Mouse (Mus musculus): ENCODE measurements around the gene Ndufa13.

The Ndufa13 gene

DNA sequence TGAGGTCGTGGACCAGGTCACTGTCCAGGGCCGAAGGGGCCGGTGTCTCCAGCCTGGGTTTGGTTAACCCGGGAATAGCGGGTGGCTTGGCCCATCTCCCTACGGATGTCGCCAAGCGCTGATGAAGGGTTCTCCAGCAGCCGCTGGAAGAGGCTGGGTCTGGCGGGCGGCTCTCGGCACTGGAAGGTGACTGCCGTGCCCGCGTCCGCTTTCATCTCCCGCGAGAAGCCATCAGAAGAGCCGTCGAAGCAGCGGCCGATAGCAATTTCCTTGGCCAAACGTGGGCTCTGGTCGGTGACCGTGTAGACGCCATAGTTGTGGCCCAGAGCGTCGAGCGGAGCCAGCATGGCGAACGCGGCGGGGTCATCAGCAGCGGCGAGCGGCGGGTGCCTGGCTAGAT, 21.5 kb downstream of the Ndufa13 start:
- DNase-seq (ENCODE audit: low spot score), result no peak

DNA sequence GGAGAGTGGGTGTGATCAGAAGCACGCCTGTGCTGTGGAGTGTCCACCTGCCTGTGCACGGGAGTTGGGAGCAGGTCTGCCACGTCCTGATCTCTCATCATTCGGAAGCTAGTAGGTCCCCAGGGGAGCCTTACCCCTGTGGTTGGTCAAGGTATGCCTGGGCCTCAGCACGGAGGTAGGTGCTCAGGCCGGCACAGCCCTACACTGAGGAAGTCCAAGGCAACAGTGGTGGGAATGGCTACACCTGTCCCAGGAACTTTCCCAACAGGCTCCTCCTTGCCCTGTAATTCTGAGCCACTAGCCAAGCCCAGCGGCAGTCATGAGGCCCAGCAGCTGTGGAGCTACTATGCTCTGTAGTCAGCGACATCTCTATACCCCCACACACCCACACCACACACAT, 22.7 kb downstream of the Ndufa13 start:
- DNase-seq (ENCODE audit: low spot score), result no peak

DNA sequence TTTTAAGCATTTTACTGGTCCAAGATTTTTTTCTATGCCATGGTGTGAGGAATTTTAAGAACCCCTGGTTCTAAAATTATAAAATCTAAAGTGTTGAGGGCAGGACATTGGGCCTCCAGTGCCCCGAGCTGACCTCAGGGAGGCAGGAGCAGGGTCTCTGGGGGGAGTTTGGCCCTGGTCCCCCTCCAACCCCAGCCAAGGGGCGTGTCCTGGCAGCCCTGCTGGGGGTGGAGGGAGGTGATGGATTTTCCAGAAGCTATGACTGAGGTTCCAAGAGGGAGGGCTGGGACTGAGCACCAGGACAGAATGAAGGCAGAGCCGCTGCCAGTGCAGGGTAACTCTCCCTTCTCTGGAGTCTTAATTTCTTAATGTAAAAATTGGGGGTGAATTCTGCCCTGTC, 24.4 kb downstream of the Ndufa13 start:
- DNase-seq (ENCODE audit: low spot score), result no peak

DNA sequence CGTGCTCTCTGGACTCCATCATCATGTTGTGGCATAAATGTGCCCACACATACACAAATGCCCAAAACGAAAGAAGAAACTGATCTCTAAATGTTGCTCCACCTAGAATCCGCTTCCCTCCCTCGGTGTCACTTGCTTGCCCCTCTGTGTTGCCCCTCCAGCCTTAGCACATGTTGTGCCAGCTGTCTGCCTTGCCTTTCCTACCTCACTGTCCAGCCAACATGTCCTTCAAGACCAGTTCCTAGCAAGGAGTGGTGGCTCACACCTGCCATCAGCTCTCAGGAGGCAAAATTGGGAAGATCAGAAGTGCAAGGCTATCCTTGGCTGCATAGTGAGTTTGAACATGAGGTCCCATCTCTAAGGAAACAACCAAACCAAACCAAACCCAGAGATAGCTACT, 25.0 kb downstream of the Ndufa13 start:
- no peak for DNase-seq (ENCODE audit: low spot score)

DNA sequence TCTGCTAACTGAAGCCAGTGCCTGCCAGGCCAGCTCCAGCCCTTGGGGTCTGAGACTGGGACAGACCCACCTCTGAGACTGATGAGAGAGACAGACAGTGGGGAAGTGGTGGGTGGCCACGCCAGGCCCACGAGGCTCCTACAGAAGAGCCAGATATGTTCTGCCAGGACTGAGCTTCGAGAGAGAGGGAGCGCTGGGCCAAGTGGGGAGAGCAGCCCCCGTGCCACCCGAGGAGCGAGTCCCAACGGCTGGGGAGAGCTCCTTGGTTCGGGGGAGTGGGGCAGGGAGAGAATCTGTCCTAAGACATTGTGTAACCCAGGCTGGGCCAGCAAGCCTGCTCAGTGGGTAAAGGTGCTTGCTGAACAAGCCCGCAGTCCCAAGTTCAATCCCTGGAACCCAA, 25.4 kb downstream of the Ndufa13 start:
- DNase-seq (ENCODE audit: low spot score), result no peak

DNA sequence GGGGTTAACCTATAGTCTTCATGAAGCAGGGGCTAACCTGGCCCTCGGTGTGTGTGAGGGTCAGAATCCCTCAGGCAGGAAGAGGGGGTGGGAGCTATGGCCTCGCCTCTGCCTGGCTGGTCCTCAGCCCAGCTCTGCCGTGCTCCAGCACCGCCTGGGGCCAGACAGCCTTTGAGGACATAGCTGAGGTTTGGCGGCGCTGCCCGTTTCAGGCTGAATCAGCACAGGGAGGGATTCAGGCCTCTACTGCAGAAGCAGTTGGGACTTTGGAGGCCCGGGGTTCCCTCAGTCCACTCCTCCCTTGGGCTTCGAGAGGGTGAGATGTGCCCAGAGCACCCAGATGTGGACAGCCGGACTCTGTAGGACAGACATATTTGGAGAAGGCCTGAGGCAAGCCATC, 26.3 kb downstream of the Ndufa13 start:
- DNase-seq (ENCODE audit: low spot score), result no peak

DNA sequence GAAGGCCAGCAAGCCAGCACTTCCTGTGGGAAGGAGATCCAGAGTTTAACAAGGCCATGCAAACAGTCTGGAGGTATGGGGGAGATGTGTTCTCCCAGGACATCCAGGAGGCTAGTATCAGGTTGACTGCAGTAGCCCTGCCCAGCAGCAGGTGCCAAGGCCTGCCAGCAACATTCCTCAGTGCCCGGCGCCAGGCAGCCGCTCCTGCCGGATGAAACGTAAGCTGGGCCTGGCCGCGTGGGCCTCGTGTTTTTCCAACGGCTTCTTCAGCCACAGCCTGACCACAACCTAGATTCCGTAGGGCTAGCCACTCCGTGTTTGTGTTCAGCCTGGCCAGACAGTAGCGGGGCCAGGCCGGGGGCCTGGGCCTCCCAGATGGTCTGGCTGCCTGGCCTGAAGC, 27.7 kb downstream of the Ndufa13 start:
- no peak for DNase-seq (ENCODE audit: low spot score)

DNA sequence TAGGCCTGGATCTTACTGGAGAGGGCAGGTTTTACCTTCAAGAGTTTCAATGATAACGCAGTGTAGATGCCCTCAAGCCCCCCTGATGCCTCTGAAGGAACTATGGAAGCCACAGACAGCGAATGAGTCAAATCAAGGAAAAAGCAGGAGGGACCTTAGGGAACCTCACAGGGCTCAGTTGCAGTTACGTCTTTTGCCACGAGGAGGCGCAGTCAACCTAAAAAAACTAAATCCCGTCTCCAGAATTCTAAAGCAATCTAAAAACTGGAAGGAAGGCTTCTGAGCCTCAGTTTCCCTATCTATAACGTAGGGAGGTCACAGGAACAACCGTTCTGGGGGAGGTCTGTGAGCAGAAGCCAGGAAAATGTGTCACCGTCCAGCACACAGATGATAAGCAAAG, 28.2 kb downstream of the Ndufa13 start:
- peak; percentile 58 for DNase-seq (ENCODE audit: low spot score)

DNA sequence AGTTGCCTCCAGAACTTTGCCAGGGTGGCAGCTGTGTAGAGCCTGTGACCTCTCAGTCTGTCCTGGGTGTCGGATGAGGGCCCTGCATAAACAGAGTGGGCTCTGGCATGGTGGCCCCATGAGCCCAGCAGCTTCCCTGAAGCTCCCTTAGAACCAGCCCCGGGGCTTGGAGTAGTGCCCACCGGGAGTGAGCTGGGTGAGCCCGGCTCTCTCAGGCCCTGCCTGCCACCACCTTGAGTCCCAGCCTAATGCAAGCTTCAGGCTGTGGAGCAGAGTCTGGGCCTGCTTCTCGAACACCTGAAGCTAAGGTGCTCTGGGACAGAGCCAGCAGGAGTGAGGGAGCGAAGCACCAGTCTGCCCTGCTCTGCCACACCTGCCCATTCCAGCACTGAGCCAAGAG, 31.5 kb downstream of the Ndufa13 start:
- DNase-seq (ENCODE audit: low spot score), result no peak

DNA sequence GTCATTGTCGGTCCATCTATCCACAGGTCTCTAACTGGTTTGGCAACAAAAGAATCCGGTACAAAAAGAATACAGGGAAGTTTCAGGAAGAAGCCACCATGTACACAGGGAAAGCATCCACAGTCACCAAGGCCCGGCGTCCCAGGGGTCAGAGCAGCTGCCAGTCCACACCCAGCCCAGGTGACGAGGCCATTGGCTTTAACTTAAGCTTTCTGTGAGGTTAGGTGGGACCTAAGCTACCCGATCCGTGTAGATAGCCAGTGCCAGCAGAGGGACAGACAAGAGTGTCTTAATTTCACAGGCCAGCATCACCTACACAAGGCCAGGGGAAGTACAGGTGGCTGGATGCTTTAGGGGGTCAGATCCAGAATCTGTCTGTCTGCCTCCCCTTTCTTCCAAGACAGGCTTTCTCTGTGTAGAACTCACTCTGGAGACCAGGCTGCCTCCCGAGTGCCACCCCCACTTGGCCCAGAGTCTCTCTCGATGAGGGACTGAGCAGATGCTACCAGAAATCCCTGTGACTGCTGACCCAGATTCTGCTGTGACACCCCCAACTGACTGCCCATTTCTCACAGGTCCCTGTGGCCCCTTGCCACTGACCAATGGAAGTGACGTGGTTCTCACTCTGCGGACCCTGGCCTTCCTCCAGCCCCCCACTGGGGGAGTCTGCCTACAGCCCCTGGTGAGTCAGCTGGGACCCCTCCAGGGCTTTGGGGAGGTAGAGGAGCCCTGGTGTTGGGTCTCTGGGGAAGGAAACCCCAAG, 32.2 kb downstream of the Ndufa13 start:
- DNase-seq (ENCODE audit: low spot score), result no peak

DNA sequence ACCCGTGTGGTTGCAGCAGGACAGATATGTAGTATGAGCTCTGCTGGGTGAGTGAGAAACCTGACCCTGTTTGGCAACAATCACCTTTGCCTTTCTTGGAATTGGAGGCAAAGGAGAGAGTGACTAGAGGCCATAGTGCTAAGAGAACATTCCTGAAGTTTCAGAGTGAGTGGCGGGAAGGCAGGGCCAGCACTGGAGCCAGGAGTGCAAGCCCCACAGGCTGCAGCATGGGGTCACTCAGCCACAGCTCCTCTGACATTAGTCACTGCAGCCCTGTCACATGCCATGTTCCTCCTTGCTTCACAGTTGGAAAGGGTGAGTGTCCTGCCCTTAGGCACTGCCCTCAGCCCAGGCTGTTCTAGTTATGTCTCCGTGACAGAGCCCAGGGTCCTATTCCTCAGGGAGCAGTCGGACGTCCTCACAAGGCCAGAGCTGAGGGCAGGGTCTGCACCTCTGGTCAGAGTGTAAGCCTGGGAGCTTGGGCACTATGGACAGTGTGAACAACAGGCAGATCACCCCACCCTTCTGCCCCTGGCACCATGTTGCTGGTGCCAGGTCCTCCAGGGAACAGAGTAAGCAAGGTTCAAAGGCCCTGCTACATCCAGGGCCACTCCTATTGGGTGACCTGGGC, 34.5 kb downstream of the Ndufa13 start:
- DNase-seq (ENCODE audit: low spot score), result no peak

DNA sequence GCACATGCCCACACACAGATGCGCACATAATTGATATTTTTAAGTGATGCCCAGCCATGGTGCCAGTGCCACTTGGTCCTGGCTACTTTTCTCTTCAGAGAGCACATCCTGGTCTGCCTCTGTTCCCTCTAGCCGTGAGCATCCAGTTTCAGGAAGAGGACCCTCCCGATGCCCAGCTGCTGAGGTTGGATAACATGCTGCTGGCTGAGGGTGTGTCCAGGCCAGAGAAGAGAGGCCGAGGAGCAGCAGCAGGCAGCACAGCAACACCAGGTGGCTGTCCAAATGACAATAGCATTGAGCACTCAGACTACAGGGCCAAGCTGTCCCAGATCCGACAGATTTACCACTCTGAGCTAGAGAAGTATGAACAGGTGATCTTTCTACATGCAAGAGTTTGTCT, 38.2 kb downstream of the Ndufa13 start:
- DNase-seq (ENCODE audit: low spot score), result no peak

DNA sequence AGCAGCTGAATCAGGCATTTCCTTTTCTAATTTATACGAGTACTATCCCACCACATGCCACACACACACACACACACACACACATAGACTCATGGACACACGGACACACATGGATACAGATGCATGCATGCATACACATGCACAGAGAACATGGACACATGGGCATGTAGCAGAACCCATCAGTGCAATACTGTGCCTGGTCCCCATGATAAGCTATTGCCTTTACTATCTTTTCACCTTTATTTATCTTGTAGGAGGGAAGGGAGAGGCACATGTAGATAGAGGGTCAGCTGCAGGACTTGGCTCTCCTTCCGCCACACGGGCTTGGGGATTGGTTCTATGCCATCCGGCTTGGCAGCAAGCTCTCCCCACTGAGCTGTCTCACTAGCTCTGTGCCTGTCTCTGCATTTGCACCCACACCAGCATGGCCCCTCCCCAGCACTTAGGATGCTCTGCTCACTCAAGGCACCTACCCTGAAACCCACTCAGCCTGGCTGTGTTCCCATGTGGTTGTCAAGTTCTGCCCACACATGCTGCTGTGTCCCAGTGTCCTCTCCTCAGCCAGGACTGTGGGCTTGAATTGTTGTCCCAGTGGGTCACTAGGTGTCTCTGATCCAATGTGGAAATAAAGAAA, 38.9 kb downstream of the Ndufa13 start:
- DNase-seq (ENCODE audit: low spot score), result no peak

DNA sequence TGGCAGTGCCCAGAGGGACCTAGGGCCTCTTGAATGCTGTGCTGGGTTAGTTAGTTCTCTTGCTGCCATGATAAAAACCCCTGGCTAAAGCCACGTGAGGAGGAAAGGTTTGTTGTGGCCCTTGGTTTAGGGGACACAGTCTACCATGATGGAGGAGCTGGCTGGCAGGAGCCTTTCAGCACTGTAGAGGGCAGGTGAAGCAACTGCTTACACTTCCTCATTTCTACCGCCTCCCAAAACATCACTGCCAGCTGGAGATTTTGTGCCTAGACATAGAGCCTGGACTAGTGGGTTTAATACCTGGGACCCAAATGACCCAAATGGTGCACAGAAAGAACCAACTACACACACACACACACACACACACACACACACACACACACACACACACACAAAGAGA, 41.1 kb downstream of the Ndufa13 start:
- DNase-seq (ENCODE audit: low spot score), result no peak

DNA sequence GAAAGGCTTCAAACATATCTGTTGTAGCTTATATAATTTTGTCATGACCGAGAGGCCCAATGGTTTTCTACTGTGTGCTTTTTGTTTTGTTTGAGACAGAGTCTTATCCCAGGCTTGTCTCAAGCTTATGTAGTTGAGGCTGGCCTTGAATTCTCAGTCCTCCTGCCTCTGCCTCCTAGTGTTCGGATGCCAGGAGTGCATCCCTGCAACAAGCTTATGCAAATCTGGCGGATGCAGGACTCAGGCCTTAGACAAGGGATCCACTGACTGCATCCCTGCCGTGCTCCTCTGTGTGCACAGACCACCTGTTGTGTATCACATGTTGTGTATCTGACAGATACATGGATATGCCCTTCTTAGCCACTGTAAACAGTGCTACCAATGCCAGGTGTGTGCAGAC, 41.6 kb downstream of the Ndufa13 start:
- DNase-seq (ENCODE audit: low spot score), result no peak

DNA sequence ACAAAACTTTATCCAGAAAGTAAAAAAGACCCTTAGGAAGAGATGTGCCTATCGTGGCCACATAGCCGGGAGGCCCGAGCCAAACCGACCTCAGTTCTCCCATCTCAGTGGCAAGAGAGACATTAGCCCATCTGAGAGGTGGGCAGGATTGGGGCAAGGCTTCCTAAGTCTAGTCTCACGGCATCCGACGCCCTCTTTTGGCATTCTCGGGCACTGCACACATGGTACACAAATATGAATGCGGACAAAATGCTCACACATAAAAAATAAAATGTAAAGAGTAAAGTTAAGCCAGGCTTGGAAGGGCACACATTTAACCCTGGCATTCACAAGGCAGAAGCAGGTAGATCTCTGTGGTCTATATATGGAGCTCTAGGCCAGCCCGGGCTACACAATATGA, 48.5 kb downstream of the Ndufa13 start:
- no peak for DNase-seq (ENCODE audit: low spot score)

DNA sequence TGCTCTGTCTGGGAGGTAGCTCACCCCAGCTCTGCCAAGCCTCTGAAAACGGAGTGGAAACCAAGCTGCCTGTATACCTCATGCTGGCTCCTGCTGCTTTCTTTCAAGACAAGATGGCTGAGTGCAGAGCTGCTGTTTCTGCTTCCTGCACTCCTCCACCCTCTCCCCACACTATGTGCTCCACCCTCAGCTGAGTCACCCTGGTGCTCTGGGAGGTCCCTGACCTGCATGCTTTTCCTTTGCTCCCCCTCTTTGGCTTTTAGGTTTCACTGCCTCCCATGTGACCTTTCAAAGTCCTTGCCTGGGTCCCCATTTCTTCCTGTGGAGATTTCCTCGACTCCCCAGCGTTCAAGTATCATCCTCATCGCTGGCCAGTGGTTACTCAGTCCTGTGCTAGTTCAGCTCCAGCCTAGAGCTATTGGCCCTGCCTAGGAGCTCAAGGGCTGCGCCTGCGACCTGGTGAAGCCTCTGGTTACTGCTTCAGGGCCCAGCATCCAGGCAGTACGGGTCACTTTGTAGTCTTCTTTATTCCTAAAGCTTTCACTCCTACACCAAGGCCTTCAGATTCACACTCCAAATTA, 51.3 kb downstream of the Ndufa13 start:
- no peak for DNase-seq (ENCODE audit: low spot score)

DNA sequence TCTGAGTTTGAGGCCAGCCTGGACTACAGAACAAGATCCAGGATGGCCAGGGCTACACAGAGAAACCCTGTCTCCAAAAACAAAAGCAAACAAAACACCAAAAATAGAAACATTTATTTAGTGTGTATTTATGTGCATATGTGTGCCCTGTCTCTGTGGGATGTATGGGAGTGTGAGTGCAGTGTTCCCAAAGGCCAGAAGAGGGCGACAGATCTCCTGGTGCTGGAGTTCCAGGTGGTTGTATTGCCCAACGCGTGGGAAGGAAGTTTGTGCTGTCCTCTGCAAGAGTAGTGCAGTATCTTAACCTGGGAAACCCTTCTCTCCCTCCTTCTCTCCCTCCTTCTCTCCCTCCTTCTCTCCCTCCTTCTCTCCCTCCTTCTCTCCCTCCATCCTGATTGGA, 52.5 kb downstream of the Ndufa13 start:
- no peak for DNase-seq (ENCODE audit: low spot score)

DNA sequence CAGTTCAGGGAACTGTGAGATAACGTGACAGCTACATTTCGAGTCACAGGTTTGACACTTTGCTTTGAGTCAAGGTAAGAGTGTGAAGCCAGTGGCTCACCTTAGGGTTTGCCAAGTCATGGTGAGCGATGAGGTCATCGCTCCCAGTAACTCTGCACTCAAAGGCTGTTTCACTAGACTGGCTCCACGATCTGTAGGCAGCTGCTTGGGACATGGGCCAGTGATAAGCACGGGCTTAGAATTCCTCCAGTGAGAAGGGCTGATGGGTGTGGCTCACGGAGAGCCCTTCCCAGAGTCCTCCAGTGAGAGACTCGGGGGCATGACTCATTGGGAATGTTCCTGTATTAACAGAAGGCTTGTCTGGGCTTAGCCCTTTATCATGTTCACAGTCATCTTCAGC, 53.4 kb downstream of the Ndufa13 start:
- peak; percentile 73 for DNase-seq (ENCODE audit: low spot score)

DNA sequence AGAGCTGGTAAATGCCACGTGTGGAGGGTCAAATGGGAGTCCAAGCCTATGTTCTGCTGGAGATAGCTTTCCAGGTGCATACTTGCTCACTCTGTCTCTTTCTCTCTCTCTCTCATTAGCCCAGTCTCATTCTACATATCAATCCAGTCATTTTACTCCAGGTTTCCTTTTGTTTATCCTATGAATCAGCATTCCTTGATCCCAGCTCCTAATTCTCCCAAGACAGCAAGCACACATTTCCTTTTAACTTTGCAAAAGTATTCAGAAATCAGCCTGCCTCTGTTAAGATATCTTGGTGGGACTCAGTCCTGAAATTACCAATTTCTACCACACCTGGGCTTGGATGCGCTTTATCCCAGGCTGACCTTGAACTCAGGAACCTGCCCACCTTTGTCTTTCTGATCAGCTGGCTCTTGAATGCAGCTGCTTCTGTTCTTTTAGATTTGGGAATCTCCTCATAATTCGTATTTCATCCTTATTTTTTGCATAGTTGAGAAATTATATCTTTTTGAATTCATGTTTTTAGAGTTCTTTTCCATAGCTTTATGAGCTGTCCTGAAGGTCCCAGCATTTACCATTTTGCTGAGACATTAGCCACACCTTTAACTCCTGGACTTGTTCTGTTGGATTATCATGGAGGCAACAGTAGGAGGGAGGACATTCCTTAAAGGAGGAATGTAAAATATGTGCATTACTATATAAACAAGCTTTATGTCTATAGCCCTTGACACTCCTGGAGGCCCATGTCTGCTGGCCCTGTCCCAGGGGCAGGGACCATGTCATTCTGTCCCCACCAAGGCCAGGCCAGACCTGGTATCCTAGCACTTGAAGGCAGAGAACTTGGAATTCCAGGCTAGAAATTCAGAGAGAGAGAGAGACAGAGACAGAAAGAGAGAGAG, 54.9 kb downstream of the Ndufa13 start:
- no peak for DNase-seq (ENCODE audit: low spot score)

All from urinary bladder, postnatal 14 days (tissue).